Mouse (Mus musculus) 416B (cell line): ENCODE results near the gene Rac3.
"Not testable (repeated sequence)": the region's sequence is repeated elsewhere in the genome, so short reads cannot be mapped to it uniquely, and the experiment has no call there.

Source experiments
- DNase-seq: peaks from one replicate; pipeline ENCODE4 v3.0.0; 2011; ENCODE audit warnings: low read depth

Gene Rac3

GRCm38 (mm10) chr11:120721124-120722066 lies at the start of gene Rac3:
TSS of gene Rac3 (plus strand) at chr11:120721470.
- DNase-seq, result no peak

- peak; percentile 96 for DNase-seq
Measured at GRCm38 (mm10) chr11:120672687-120673593, 48.3 kb upstream of the Rac3 start, which contains the start of gene Aspscr1. TSS of gene Aspscr1 (plus strand) at chr11:120672973.

GRCm38 (mm10) chr11:120673594-120674122 lies 47.6 kb upstream of the Rac3 start:
- no peak for DNase-seq

GRCm38 (mm10) chr11:120675875-120676274 lies 45.4 kb upstream of the Rac3 start:
- DNase-seq, result not testable (repeated sequence)

- DNase-seq, result peak; percentile 76
Measured at GRCm38 (mm10) chr11:120676951-120677350, 44.3 kb upstream of the Rac3 start.

GRCm38 (mm10) chr11:120679909-120680308 lies 41.4 kb upstream of the Rac3 start:
- peak; percentile 66 for DNase-seq

GRCm38 (mm10) chr11:120682683-120683082 lies 38.6 kb upstream of the Rac3 start:
- peak; percentile 86 for DNase-seq

GRCm38 (mm10) chr11:120683536-120683935 lies 37.7 kb upstream of the Rac3 start:
- no peak for DNase-seq

- no peak for DNase-seq
Measured at GRCm38 (mm10) chr11:120684086-120684485, 37.2 kb upstream of the Rac3 start.

- no peak for DNase-seq
Measured at GRCm38 (mm10) chr11:120684660-120685059, 36.6 kb upstream of the Rac3 start.

- DNase-seq, result no peak
Measured at GRCm38 (mm10) chr11:120686650-120687272, 34.5 kb upstream of the Rac3 start.

- no peak for DNase-seq
Measured at GRCm38 (mm10) chr11:120689365-120689764, 31.9 kb upstream of the Rac3 start.

- no peak for DNase-seq
Measured at GRCm38 (mm10) chr11:120692471-120693011, 28.7 kb upstream of the Rac3 start.

- DNase-seq, result no peak
Measured at GRCm38 (mm10) chr11:120693461-120693860, 27.8 kb upstream of the Rac3 start.

GRCm38 (mm10) chr11:120695184-120695583 lies 26.1 kb upstream of the Rac3 start:
- DNase-seq, result no peak

GRCm38 (mm10) chr11:120695641-120696040 lies 25.6 kb upstream of the Rac3 start:
- no peak for DNase-seq

GRCm38 (mm10) chr11:120696568-120696967 lies 24.7 kb upstream of the Rac3 start:
- DNase-seq, result no peak

GRCm38 (mm10) chr11:120697741-120698140 lies 23.5 kb upstream of the Rac3 start:
- no peak for DNase-seq

- DNase-seq, result no peak
Measured at GRCm38 (mm10) chr11:120703696-120704454, 17.4 kb upstream of the Rac3 start.

- no peak for DNase-seq
Measured at GRCm38 (mm10) chr11:120704486-120705325, 16.6 kb upstream of the Rac3 start.
